Mouse (Mus musculus): ENCODE results near the gene Clk1. TPM values are rescaled to one million over a fixed set of nuclear protein-coding genes. Genes with fewer than 3 reads are reported as not detected.
"Not testable (repeated sequence)": the region's sequence is repeated elsewhere in the genome, so short reads cannot be mapped to it uniquely, and the experiment has no call there.

Clk1 gene
- total and polyA plus RNA-seq, 2 experiments from 2014 or later, result 86.0 to 143 TPM

DNA sequence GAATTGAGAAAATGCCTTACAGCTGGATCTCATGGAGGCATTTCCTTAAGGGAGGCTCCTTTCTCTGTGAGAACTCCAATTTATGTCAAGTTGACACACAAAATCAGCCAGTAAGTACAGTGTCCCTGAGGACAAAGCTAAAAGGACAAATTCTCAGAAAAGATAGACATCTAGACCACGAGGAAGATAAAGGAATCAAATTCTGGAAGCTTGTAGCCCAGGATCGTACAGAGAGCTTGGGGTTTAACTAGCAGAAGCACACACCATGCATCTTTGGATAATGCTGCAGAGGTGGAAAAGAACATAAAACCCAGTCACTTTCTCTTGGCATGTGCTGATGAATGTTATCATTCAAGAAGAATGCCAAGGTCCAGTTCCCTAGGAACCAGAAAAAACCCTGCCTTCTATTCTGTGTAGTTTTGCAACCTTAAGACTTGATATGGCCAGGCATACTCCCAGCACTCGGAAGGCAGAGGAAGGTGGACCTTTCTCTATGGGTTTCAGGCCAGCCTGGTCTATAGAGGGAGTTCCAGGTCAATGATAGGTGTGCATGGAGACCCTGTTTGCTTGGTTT, 48.2 kb downstream of the Clk1 start:
- Histone ChIP-seq H3K9ac (no peak overlapping the region), H3K4me1 (ENCODE audit: insufficient read depth) (no peaks in the 10 kb centered on the region), H3K27me3 (ENCODE audit: insufficient read depth, low read length) (no peaks in the 10 kb centered on the region), H3K27ac (ENCODE audit: low read depth, low read length) (no peak overlapping the region), H3K4me3 (ENCODE audit: low read depth, low read length) (no peak overlapping the region), H3K36me3 (ENCODE audit: insufficient read depth) (no peaks in the 10 kb centered on the region), H3K9me3 (ENCODE audit: low read length) (no peaks in the 10 kb centered on the region), H3K4me2 (ENCODE audit: low read depth) (no peak overlapping the region)
- ATAC-seq (no peak), DNase-seq (no peak)
- TF ChIP-seq CTCF (IDR thresholded peaks at IDR 0.05; ENCODE audit: low read depth), result no peak
- 80% methylated on average over 3 of the region's 3 CpGs for WGBS

GRCm38 (mm10) chr1:58374266-58374665, 49.6 kb downstream of the Clk1 start:
- H3K9ac ChIP-seq; DNase-seq; H3K4me2 ChIP-seq (ENCODE audit: low read depth); H3K9me3 ChIP-seq (ENCODE audit: low read length); H3K4me1 ChIP-seq (ENCODE audit: insufficient read depth); H3K4me3 ChIP-seq (ENCODE audit: low read depth, low read length); ATAC-seq; H3K27ac ChIP-seq (ENCODE audit: low read depth, low read length); H3K27me3 ChIP-seq (ENCODE audit: insufficient read depth, low read length); H3K36me3 ChIP-seq (ENCODE audit: insufficient read depth): not testable (repeated sequence)
- WGBS, result 84% methylated on average over 2 of the region's 2 CpGs

- no peaks in the 10 kb centered on the region for H3K9me3 ChIP-seq (ENCODE audit: low read length)
- no peak for DNase-seq
- H3K4me1 ChIP-seq (ENCODE audit: insufficient read depth), result no peaks in the 10 kb centered on the region
- ATAC-seq, result no peak
- H3K4me3 ChIP-seq (ENCODE audit: low read depth, low read length), result no peak overlapping the region
- WGBS, result 81% methylated on average over 2 of the region's 2 CpGs
- H3K4me2 ChIP-seq (ENCODE audit: low read depth), result no peak overlapping the region
- no peaks in the 10 kb centered on the region for H3K27me3 ChIP-seq (ENCODE audit: insufficient read depth, low read length)
- H3K9ac ChIP-seq, result no peak overlapping the region
- TF ChIP-seq CTCF (IDR thresholded peaks at IDR 0.05; ENCODE audit: low read depth), result no peak
- H3K36me3 ChIP-seq (ENCODE audit: insufficient read depth), result no peaks in the 10 kb centered on the region
- H3K27ac ChIP-seq (ENCODE audit: low read depth, low read length), result no peak overlapping the region
Measured at GRCm38 (mm10) chr1:58369716-58370115, 54.1 kb downstream of the Clk1 start.

- Histone ChIP-seq H3K27me3 (ENCODE audit: insufficient read depth, low read length) (no peaks in the 10 kb centered on the region), H3K4me2 (ENCODE audit: low read depth) (no peak overlapping the region), H3K4me1 (ENCODE audit: insufficient read depth) (no peaks in the 10 kb centered on the region), H3K36me3 (ENCODE audit: insufficient read depth) (no peaks in the 10 kb centered on the region), H3K27ac (ENCODE audit: low read depth, low read length) (no peak overlapping the region), H3K9ac (no peak overlapping the region), H3K4me3 (ENCODE audit: low read depth, low read length) (no peak overlapping the region), H3K9me3 (ENCODE audit: low read length) (no peaks in the 10 kb centered on the region)
- no peak for DNase-seq
- 84% methylated on average over 12 of the region's 12 CpGs for WGBS
- no peak for TF ChIP-seq CTCF (IDR thresholded peaks at IDR 0.05; ENCODE audit: low read depth)
- no peak for ATAC-seq
Measured at GRCm38 (mm10) chr1:58366737-58367471, 57.0 kb downstream of the Clk1 start.

GRCm38 (mm10) chr1:58365829-58366228, 58.0 kb downstream of the Clk1 start:
- DNase-seq (no peak), ATAC-seq (no peak)
- Histone ChIP-seq H3K4me1 (ENCODE audit: insufficient read depth) (no peaks in the 10 kb centered on the region), H3K4me2 (ENCODE audit: low read depth) (no peak overlapping the region), H3K27ac (ENCODE audit: low read depth, low read length) (no peak overlapping the region), H3K27me3 (ENCODE audit: insufficient read depth, low read length) (no peaks in the 10 kb centered on the region), H3K9me3 (ENCODE audit: low read length) (no peaks in the 10 kb centered on the region), H3K9ac (no peak overlapping the region), H3K4me3 (ENCODE audit: low read depth, low read length) (no peak overlapping the region), H3K36me3 (ENCODE audit: insufficient read depth) (no peaks in the 10 kb centered on the region)
- WGBS, result 96% methylated on average over 3 of the region's 3 CpGs
- TF ChIP-seq CTCF (IDR thresholded peaks at IDR 0.05; ENCODE audit: low read depth), result no peak

DNA sequence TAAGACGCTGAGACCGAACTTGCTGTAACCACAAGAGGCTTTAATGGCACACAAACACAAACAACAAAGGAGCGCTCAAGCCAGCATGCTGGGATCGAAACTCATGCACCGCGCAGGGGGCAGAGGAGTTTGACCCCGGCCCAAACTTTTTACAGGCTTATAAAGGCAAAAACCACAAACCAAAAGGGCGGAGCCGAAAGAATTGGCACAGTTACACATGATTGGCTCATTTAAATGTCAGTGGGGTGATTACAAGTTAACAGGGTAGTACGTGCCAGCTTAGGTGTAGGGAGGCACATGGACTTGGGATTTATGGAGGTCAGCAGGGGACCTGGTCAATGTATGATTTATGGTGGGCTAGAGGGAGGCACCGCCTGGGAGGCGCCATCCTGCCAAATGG, 59.3 kb downstream of the Clk1 start:
- no peak overlapping the region for H3K4me2 ChIP-seq (ENCODE audit: low read depth)
- no peaks in the 10 kb centered on the region for H3K9me3 ChIP-seq (ENCODE audit: low read length)
- H3K36me3 ChIP-seq (ENCODE audit: insufficient read depth), result no peaks in the 10 kb centered on the region
- no peak overlapping the region for H3K9ac ChIP-seq
- no peak overlapping the region for H3K27ac ChIP-seq (ENCODE audit: low read depth, low read length)
- TF ChIP-seq CTCF (IDR thresholded peaks at IDR 0.05; ENCODE audit: low read depth), result no peak
- H3K27me3 ChIP-seq (ENCODE audit: insufficient read depth, low read length), result no peaks in the 10 kb centered on the region
- WGBS, result 95% methylated on average over 12 of the region's 12 CpGs
- ATAC-seq (no peak), DNase-seq (no peak)
- H3K4me1 ChIP-seq (ENCODE audit: insufficient read depth), result no peaks in the 10 kb centered on the region
- H3K4me3 ChIP-seq (ENCODE audit: low read depth, low read length), result no peak overlapping the region

GRCm38 (mm10) chr1:58362296-58362695, 61.6 kb downstream of the Clk1 start:
- no peaks in the 10 kb centered on the region for H3K4me1 ChIP-seq (ENCODE audit: insufficient read depth)
- no peak overlapping the region for H3K27ac ChIP-seq (ENCODE audit: low read depth, low read length)
- H3K27me3 ChIP-seq (ENCODE audit: insufficient read depth, low read length), result no peaks in the 10 kb centered on the region
- no peak overlapping the region for H3K4me3 ChIP-seq (ENCODE audit: low read depth, low read length)
- no peak for DNase-seq
- H3K9ac ChIP-seq, result no peak overlapping the region
- no peak for TF ChIP-seq CTCF (IDR thresholded peaks at IDR 0.05; ENCODE audit: low read depth)
- WGBS, result 60% methylated on average over 4 of the region's 4 CpGs
- no peak for ATAC-seq
- H3K36me3 ChIP-seq (ENCODE audit: insufficient read depth), result no peaks in the 10 kb centered on the region
- H3K4me2 ChIP-seq (ENCODE audit: low read depth), result no peak overlapping the region
- H3K9me3 ChIP-seq (ENCODE audit: low read length), result no peaks in the 10 kb centered on the region

Other genes starting within 250 kb of the Clk1 start
- gene Aox4, start 213.7 kb downstream of the Clk1 start, total RNA-seq (2014; rRNA removed), result 0.95 and 1.8 TPM in 2 replicates
- 1.0 and 1.2 TPM in 2 replicates for gene Aox4, start 213.7 kb downstream of the Clk1 start, polyA plus RNA-seq (2015; fragmentation: Nextera tagmentation; extraction: Ambion mirVana)
- 0.05 TPM in 1 of 2 replicates, not detected in the other for gene Aox2, start 145.7 kb downstream of the Clk1 start, total RNA-seq (2014; rRNA removed)
- not detected in 2 replicates for gene Aox2, start 145.7 kb downstream of the Clk1 start, polyA plus RNA-seq (2015; fragmentation: Nextera tagmentation; extraction: Ambion mirVana)
- gene Bzw1, start 31.2 kb downstream of the Clk1 start, total RNA-seq (2014; rRNA removed), result 322 and 340 TPM in 2 replicates
- gene Bzw1, start 31.2 kb downstream of the Clk1 start, polyA plus RNA-seq (2015; fragmentation: Nextera tagmentation; extraction: Ambion mirVana), result 344 and 354 TPM in 2 replicates
- 41.6 and 46.8 TPM in 2 replicates for gene Nif3l1, start 21.1 kb upstream of the Clk1 start, total RNA-seq (2014; rRNA removed)
- gene Nif3l1, start 21.1 kb upstream of the Clk1 start, polyA plus RNA-seq (2015; fragmentation: Nextera tagmentation; extraction: Ambion mirVana), result 41.5 and 48.5 TPM in 2 replicates
- 29.0 and 48.5 TPM in 2 replicates for gene Ppil3, start 21.4 kb upstream of the Clk1 start, total RNA-seq (2014; rRNA removed)
- gene Ppil3, start 21.4 kb upstream of the Clk1 start, polyA plus RNA-seq (2015; fragmentation: Nextera tagmentation; extraction: Ambion mirVana), result 53.5 and 55.4 TPM in 2 replicates
- gene Orc2, start 81.0 kb upstream of the Clk1 start, total RNA-seq (2014; rRNA removed), result 24.1 and 68.5 TPM in 2 replicates
- 17.0 and 21.6 TPM in 2 replicates for gene Orc2, start 81.0 kb upstream of the Clk1 start, polyA plus RNA-seq (2015; fragmentation: Nextera tagmentation; extraction: Ambion mirVana)
- gene Fam126b, start 162.3 kb upstream of the Clk1 start, total RNA-seq (2014; rRNA removed), result 19.3 and 25.4 TPM in 2 replicates
- gene Fam126b, start 162.3 kb upstream of the Clk1 start, polyA plus RNA-seq (2015; fragmentation: Nextera tagmentation; extraction: Ambion mirVana), result 5.4 and 12.5 TPM in 2 replicates
- 98.4 and 118 TPM in 2 replicates for gene Ndufb3, start 162.3 kb upstream of the Clk1 start, total RNA-seq (2014; rRNA removed)
- gene Ndufb3, start 162.3 kb upstream of the Clk1 start, polyA plus RNA-seq (2015; fragmentation: Nextera tagmentation; extraction: Ambion mirVana), result 198 and 249 TPM in 2 replicates